ENCODE assay signal across 10 mouse cellular contexts in genomic region chr19:46764763-46765117, GRCm38 (mm10). TPM values are rescaled to one million over a fixed set of nuclear protein-coding genes. Genes with fewer than 3 reads are reported as not detected.
A peak's percentile ranks its signal among the peaks of the same experiment; 100 is the strongest.
DNase-seq lines count a peak whose midpoint lies in the region; ATAC-seq and TF ChIP-seq lines count a peak whose summit lies in the region.
"Had no signal": no experiment of that assay in that cellular context is flagged by ENCODE, and none has a peak within 500 bp of the region (broad histone marks: within the 10 kb centered on the region; RNA-seq: fewer than 3 reads in every experiment).

No protein-coding gene starts in this region.

- peak overlapping the region; percentile 97; the same call in 1 of the 2 replicates for H3K4me2 ChIP-seq in heart, embryonic 11.5 days
- 0 out of 2 replicates have a peak overlapping the region, but pooled peaks have one; percentile 13 for H3K4me2 ChIP-seq in stomach, embryonic 15.5 days
- no peak overlapping the region for H3K4me2 ChIP-seq in stomach, postnatal 0 days (replicated peaks; ENCODE audit: low read depth)
- peak overlapping the region; percentile 89 for H3K4me2 ChIP-seq in hindbrain, postnatal 0 days (ENCODE audit: low read depth, low read length)

- H3K4me3 ChIP-seq in heart, embryonic 11.5 days (ENCODE audit: low read depth, low read length) = no peak overlapping the region
- no peak overlapping the region for H3K4me3 ChIP-seq in stomach, embryonic 15.5 days (replicated peaks)
- H3K4me3 ChIP-seq in stomach, postnatal 0 days (ENCODE audit: low read depth, low read length) = no peak overlapping the region
- peak overlapping the region; percentile 92 for H3K4me3 ChIP-seq in hindbrain, postnatal 0 days (ENCODE audit: low read length)
- H3K4me3 ChIP-seq: megakaryocyte, embryonic 14.5 days had no signal

- H3K27ac ChIP-seq in heart, embryonic 11.5 days (ENCODE audit: low read depth, low read length) = no peak overlapping the region
- no peak overlapping the region for H3K27ac ChIP-seq in stomach, embryonic 15.5 days
- H3K27ac ChIP-seq in stomach, postnatal 0 days (replicated peaks) = no peak overlapping the region
- no peak overlapping the region for H3K27ac ChIP-seq in hindbrain, postnatal 0 days

- no peak for DNase-seq in heart, postnatal 36 days
- DNase-seq in stomach, postnatal 0 days (ENCODE audit: low spot score) = no peak
- peak; percentile 37 for DNase-seq in hindbrain, postnatal 0 days (ENCODE audit: low spot score)
- peak; percentile 38 for DNase-seq in retina, postnatal 1 day
- DNase-seq in gastrocnemius, postnatal 14 days = no peak
- no peak for DNase-seq in frontal cortex, postnatal 36 days (ENCODE audit: low spot score in 2 of 2)
- DNase-seq: kidney, postnatal 4 days had no signal

- 74% methylated on average over 9 of the region's 9 CpGs for WGBS in heart, embryonic 11.5 days (ENCODE audit: insufficient replicate concordance)
- WGBS in stomach, embryonic 15.5 days = 80% methylated on average over 9 of the region's 9 CpGs
- 81% methylated on average over 9 of the region's 9 CpGs for WGBS in stomach, postnatal 0 days
- WGBS in hindbrain, postnatal 0 days = 46% methylated on average over 9 of the region's 9 CpGs

- TF ChIP-seq EP300 in stomach, postnatal 0 days (optimal IDR thresholded peaks at IDR 0.05) = no peak

- H3K4me1 ChIP-seq in heart, embryonic 11.5 days (ENCODE audit: control insufficient read depth, insufficient read depth, low read length) = peaks cover 10% of the 10 kb centered on the region
- H3K4me1 ChIP-seq in stomach, embryonic 15.5 days = peaks cover 13% of the 10 kb centered on the region
- H3K4me1 ChIP-seq in stomach, postnatal 0 days (replicated peaks; ENCODE audit: control insufficient read depth, insufficient read depth) = no peaks in the 10 kb centered on the region
- peaks cover 14% of the 10 kb centered on the region for H3K4me1 ChIP-seq in hindbrain, postnatal 0 days (ENCODE audit: insufficient read depth, low read length)

- no peak overlapping the region for H3K9ac ChIP-seq in heart, embryonic 11.5 days (ENCODE audit: low read depth, low read length)
- no peak overlapping the region for H3K9ac ChIP-seq in stomach, embryonic 15.5 days
- no peak overlapping the region for H3K9ac ChIP-seq in stomach, postnatal 0 days (ENCODE audit: low read length)
- H3K9ac ChIP-seq in hindbrain, postnatal 0 days (replicated peaks; ENCODE audit: low read length) = peak overlapping the region; percentile 28; the same call in 1 of the 2 replicates

- ATAC-seq in heart, embryonic 11.5 days (replicated peaks; ENCODE audit: insufficient number of reproducible peaks, low FRiP score, low TSS enrichment) = no peak
- no peak for ATAC-seq in stomach, embryonic 15.5 days (ENCODE audit: insufficient read depth, low FRiP score, low read depth)
- ATAC-seq in stomach, postnatal 0 days (ENCODE audit: low FRiP score, low TSS enrichment) = no peak
- ATAC-seq in hindbrain, postnatal 0 days = no peak

- no peaks in the 10 kb centered on the region for H3K36me3 ChIP-seq in heart, embryonic 11.5 days (ENCODE audit: control insufficient read depth, insufficient read depth, low read length)
- H3K36me3 ChIP-seq in stomach, embryonic 15.5 days = no peaks in the 10 kb centered on the region
- no peaks in the 10 kb centered on the region for H3K36me3 ChIP-seq in stomach, postnatal 0 days (ENCODE audit: control insufficient read depth, insufficient read depth, low read length)
- no peaks in the 10 kb centered on the region for H3K36me3 ChIP-seq in hindbrain, postnatal 0 days (ENCODE audit: insufficient read depth, low read length)

- peaks cover 12% of the 10 kb centered on the region for H3K27me3 ChIP-seq in heart, embryonic 11.5 days (ENCODE audit: control insufficient read depth, insufficient read depth, low read length)
- H3K27me3 ChIP-seq in stomach, embryonic 15.5 days (replicated peaks) = peaks cover 17% of the 10 kb centered on the region
- H3K27me3 ChIP-seq in stomach, postnatal 0 days (ENCODE audit: control insufficient read depth, insufficient read depth, low read length) = no peaks in the 10 kb centered on the region
- no peaks in the 10 kb centered on the region for H3K27me3 ChIP-seq in hindbrain, postnatal 0 days (ENCODE audit: insufficient read depth, low read length)

- intact Hi-C loops in heart, postnatal 36 days (cut with DNase I) = no loop called here
- intact Hi-C loops in gastrocnemius, postnatal 14 days (cut with DNase I; ENCODE audit: low total_unique reads) = no loop called here

- no peaks in the 10 kb centered on the region for H3K9me3 ChIP-seq in heart, embryonic 11.5 days (replicated peaks; ENCODE audit: control insufficient read depth, low read length)
- no peaks in the 10 kb centered on the region for H3K9me3 ChIP-seq in stomach, embryonic 15.5 days
- H3K9me3 ChIP-seq in stomach, postnatal 0 days (ENCODE audit: control insufficient read depth, low read length) = no peaks in the 10 kb centered on the region
- no peaks in the 10 kb centered on the region for H3K9me3 ChIP-seq in hindbrain, postnatal 0 days (ENCODE audit: low read length)

- TF ChIP-seq CTCF in stomach, postnatal 0 days (IDR thresholded peaks at IDR 0.05; ENCODE audit: low read depth) = no peak
- no peak for TF ChIP-seq CTCF in hindbrain, postnatal 0 days (IDR thresholded peaks at IDR 0.05; ENCODE audit: low read depth)

RNA-seq across cellular contexts. Expression of gene Cnnm2, which starts 3.3 kb away (rescaled TPM):
- polyA plus RNA-seq in heart, embryonic 11.5 days (2014; fragmentation: Nextera tagmentation; extraction: Ambion mirVana) = 3.7 and 4.1 TPM in 2 replicates
- 1 to 10 TPM; 6.0 to 6.7 TPM for total RNA-seq in heart, postnatal 36 days (2021)
- 3.1 and 3.9 TPM in 2 replicates for polyA plus RNA-seq in stomach, embryonic 15.5 days (2015; fragmentation: Nextera tagmentation; extraction: Ambion mirVana)
- 2.0 and 2.1 TPM in 2 replicates for polyA plus RNA-seq in stomach, postnatal 0 days (2015; fragmentation: Nextera tagmentation; extraction: Ambion mirVana)
- total RNA-seq in hindbrain, postnatal 0 days (2014; rRNA removed) = 45.7 and 47.2 TPM in 2 replicates
- polyA plus RNA-seq in hindbrain, postnatal 0 days (2015; fragmentation: Nextera tagmentation; extraction: Ambion mirVana) = 9.5 and 9.6 TPM in 2 replicates
- 1 to 10 TPM; 4.0 to 4.1 TPM for total RNA-seq in gastrocnemius, postnatal 14 days (2021)

RNA-seq across cellular contexts. Expression of gene As3mt, which starts 57.5 kb away (rescaled TPM):
- 47.6 and 54.2 TPM in 2 replicates for polyA plus RNA-seq in heart, embryonic 11.5 days (2014; fragmentation: Nextera tagmentation; extraction: Ambion mirVana)
- 10 to 100 TPM; 88.6 to 96.2 TPM for total RNA-seq in heart, postnatal 36 days (2021)
- polyA plus RNA-seq in stomach, embryonic 15.5 days (2015; fragmentation: Nextera tagmentation; extraction: Ambion mirVana) = 28.9 and 33.0 TPM in 2 replicates
- 17.0 and 17.7 TPM in 2 replicates for polyA plus RNA-seq in stomach, postnatal 0 days (2015; fragmentation: Nextera tagmentation; extraction: Ambion mirVana)
- total RNA-seq in hindbrain, postnatal 0 days (2014; rRNA removed) = 16.0 and 19.0 TPM in 2 replicates
- 32.9 and 34.9 TPM in 2 replicates for polyA plus RNA-seq in hindbrain, postnatal 0 days (2015; fragmentation: Nextera tagmentation; extraction: Ambion mirVana)
- total RNA-seq in gastrocnemius, postnatal 14 days (2021) = 10 to 100 TPM; 68.1 to 80.9 TPM

Comparison
In these comparisons a context has a peak if more than half of its experiments do, and no peak if none do; other contexts are left out.
1. DNase-seq: peak in hindbrain, postnatal 0 days (single experiment) and retina, postnatal 1 day (single experiment); none in heart, postnatal 36 days (0 of 2), stomach, postnatal 0 days (single experiment), gastrocnemius, postnatal 14 days (single experiment) and frontal cortex, postnatal 36 days (0 of 2).